In the genomic region with DNA sequence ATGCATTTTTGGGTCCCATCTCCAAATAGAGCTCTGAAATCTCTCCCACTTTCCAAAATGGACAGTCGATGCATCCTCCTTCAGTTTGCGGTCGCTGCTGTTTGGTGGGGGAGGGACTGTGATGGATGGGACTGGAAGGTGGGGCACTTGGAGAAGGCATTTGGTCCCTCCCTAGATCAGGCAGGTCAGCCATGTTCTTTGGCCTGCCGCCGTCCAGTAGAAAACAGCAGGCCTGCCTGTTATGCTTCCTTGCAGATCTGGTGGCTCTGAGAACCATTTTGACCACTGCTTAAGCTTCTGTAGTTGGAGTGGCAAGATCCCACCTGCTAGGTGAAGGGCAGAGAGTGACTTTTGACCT, we compare ENCODE assay signal across 8 mouse cellular contexts. TPM values are rescaled to one million over a fixed set of nuclear protein-coding genes. Genes with fewer than 3 reads are reported as not detected.
A peak's percentile ranks its signal among the peaks of the same experiment; 100 is the strongest.
DNase-seq lines count a peak whose midpoint lies in the region; ATAC-seq and TF ChIP-seq lines count a peak whose summit lies in the region.

No protein-coding gene starts in this region.

- no peak for TF ChIP-seq CTCF in CH12.LX (conservative IDR thresholded peaks at IDR 0.05 in 1 of 2, IDR thresholded peaks at IDR 0.05 in 1 of 2; ENCODE audit: low read depth in 2 of 2, low read length in 2 of 2)
- TF ChIP-seq CTCF in small intestine, adult 2 months (IDR thresholded peaks at IDR 0.05; ENCODE audit: extremely low read depth, insufficient read length, insufficient replicate concordance, low read depth, low read length), result no peak

- no peak for TF ChIP-seq POLR2A in CH12.LX (IDR thresholded peaks at IDR 0.05; ENCODE audit: low read depth, low read length)
- no peak for TF ChIP-seq POLR2A in small intestine, adult 2 months (IDR thresholded peaks at IDR 0.05; ENCODE audit: low read depth, low read length)

- no peak for TF ChIP-seq EP300 in CH12.LX (IDR thresholded peaks at IDR 0.05; ENCODE audit: low read length)

- H3K27ac ChIP-seq in CH12.LX (ENCODE audit: insufficient read depth, low read depth), result peak overlapping the region; percentile 48
- peak overlapping the region; percentile 91 for H3K27ac ChIP-seq in forebrain, embryonic 10.5 days
- peak overlapping the region; percentile 81; the same call in 1 of the 2 replicates for H3K27ac ChIP-seq in limb, embryonic 13.5 days
- peak overlapping the region; percentile 87 for H3K27ac ChIP-seq in small intestine, adult 2 months (ENCODE audit: insufficient read depth, low read depth, low read length)

- 24% methylated on average over 5 of the region's 5 CpGs for WGBS in forebrain, embryonic 10.5 days
- 14% methylated on average over 5 of the region's 5 CpGs for WGBS in limb, embryonic 13.5 days
- WGBS in small intestine, adult 2 months, result 9% methylated on average over 5 of the region's 5 CpGs

- no peak for TF ChIP-seq RAD21 in CH12.LX (IDR thresholded peaks at IDR 0.05; ENCODE audit: low read depth, low read length)

- dilution Hi-C loops in CH12.LX (cut with MboI; ENCODE audit: extremely low pct_ligation_motif_present, extremely low pct_unique_long_range_greater_than_20kb, low sequenced_read_pairs), result no loop called here

- peak overlapping the region; percentile 28 for H3K9ac ChIP-seq in CH12.LX (ENCODE audit: insufficient read depth, low read depth)
- H3K9ac ChIP-seq in limb, embryonic 13.5 days, result peak overlapping the region; percentile 86

- H3K4me3 ChIP-seq in CH12.LX (replicated peaks in 1 of 3; ENCODE audit: low read depth in 2 of 3, low read length in 2 of 3, poor library complexity in 1 of 3), result peak overlapping the region; percentile 67 to 84 (median 79)
- H3K4me3 ChIP-seq in forebrain, embryonic 10.5 days, result peak overlapping the region; percentile 77
- H3K4me3 ChIP-seq in limb, embryonic 13.5 days, result peak overlapping the region; percentile 83
- peak overlapping the region; percentile 76 for H3K4me3 ChIP-seq in small intestine, adult 2 months (ENCODE audit: low read depth, low read length)

- no peaks in the 10 kb centered on the region for H3K9me3 ChIP-seq in CH12.LX (replicated peaks; ENCODE audit: low read length)
- no peaks in the 10 kb centered on the region for H3K9me3 ChIP-seq in forebrain, embryonic 10.5 days
- H3K9me3 ChIP-seq in limb, embryonic 13.5 days, result no peaks in the 10 kb centered on the region

- peaks cover 26 to 51% of the 10 kb centered on the region in 2 experiments for H3K4me1 ChIP-seq in CH12.LX (ENCODE audit: control insufficient read depth in 1 of 2, insufficient read depth in 2 of 2)
- peaks cover 73% of the 10 kb centered on the region for H3K4me1 ChIP-seq in forebrain, embryonic 10.5 days
- peaks cover 54% of the 10 kb centered on the region for H3K4me1 ChIP-seq in limb, embryonic 13.5 days
- peaks cover 33% of the 10 kb centered on the region for H3K4me1 ChIP-seq in small intestine, adult 2 months (ENCODE audit: control insufficient read depth, insufficient read depth, insufficient read length, low read length)

- peak overlapping the region; percentile 97 for H3K4me2 ChIP-seq in CH12.LX (ENCODE audit: insufficient read depth, low read depth, poor library complexity, severe bottlenecking)
- peak overlapping the region; percentile 91 for H3K4me2 ChIP-seq in limb, embryonic 13.5 days (replicated peaks)

- peaks cover 5% of the 10 kb centered on the region; the same call in 1 of the 2 replicates for H3K79me2 ChIP-seq in CH12.LX (replicated peaks; ENCODE audit: control insufficient read depth, extremely low read depth, insufficient read depth, poor library complexity, severe bottlenecking)

- peak; percentile 46 for DNase-seq in embryo, embryonic 10 days (ENCODE audit: low spot score)
- no peak for DNase-seq in embryo, embryonic 10.5 days (ENCODE audit: low spot score)
- DNase-seq in CH12.LX (ENCODE audit: extremely low read depth), result no peak
- no peak for DNase-seq in forebrain, embryonic 10.5 days (ENCODE audit: extremely low spot score, low spot score)
- no peak for DNase-seq in gastrocnemius, adult 8-10 months (ENCODE audit: low spot score in 2 of 2)

- no peaks in the 10 kb centered on the region for H3K27me3 ChIP-seq in CH12.LX (replicated peaks)
- peaks cover 40% of the 10 kb centered on the region for H3K27me3 ChIP-seq in forebrain, embryonic 10.5 days (ENCODE audit: poor library complexity, severe bottlenecking)
- H3K27me3 ChIP-seq in limb, embryonic 13.5 days, result peaks cover 33% of the 10 kb centered on the region
- no peaks in the 10 kb centered on the region for H3K27me3 ChIP-seq in small intestine, adult 2 months (ENCODE audit: control insufficient read depth, insufficient read depth, low read length)

- in situ Hi-C loops in CH12.LX (cut with MboI; ENCODE audit: low pct_ligation_motif_present, low pct_unique_long_range_greater_than_20kb, low sequenced_read_pairs), result no loop called here

- ATAC-seq in limb, embryonic 13.5 days (ENCODE audit: low FRiP score, low read depth), result no peak
- no peak for ATAC-seq in cerebellum, adult (ENCODE audit: insufficient number of reproducible peaks, low FRiP score, low TSS enrichment)

- peaks cover 27 to 40% of the 10 kb centered on the region in 2 experiments for H3K36me3 ChIP-seq in CH12.LX (replicated peaks in 1 of 2; ENCODE audit: control insufficient read depth in 1 of 2, insufficient read depth in 1 of 2, low read length in 1 of 2)
- peaks cover 41% of the 10 kb centered on the region for H3K36me3 ChIP-seq in forebrain, embryonic 10.5 days (replicated peaks)
- peaks cover 38% of the 10 kb centered on the region for H3K36me3 ChIP-seq in limb, embryonic 13.5 days
- peaks cover 27% of the 10 kb centered on the region for H3K36me3 ChIP-seq in small intestine, adult 2 months (ENCODE audit: control insufficient read depth, insufficient read depth, low read length)

TF ChIP-seq in CH12.LX, 34 proteins besides CTCF, POLR2A, EP300 and RAD21:
- TF ChIP-seq ETS1 (conservative IDR thresholded peaks at IDR 0.05; ENCODE audit: low read depth, low read length) (no peak), ZNF384 (IDR thresholded peaks at IDR 0.05; ENCODE audit: low read depth, low read length) (no peak), ZC3H11A (IDR thresholded peaks at IDR 0.05; ENCODE audit: low read depth, low read length) (no peak), NRF1 (IDR thresholded peaks at IDR 0.05; ENCODE audit: low read depth, low read length) (no peak), RCOR1 (conservative IDR thresholded peaks at IDR 0.05; ENCODE audit: low read depth, low read length) (no peak), TBP (conservative IDR thresholded peaks at IDR 0.05; ENCODE audit: low read depth, low read length) (no peak)

RNA-seq across cellular contexts. Expression of gene Cd151, which starts 1.0 kb away (rescaled TPM):
- total RNA-seq in CH12.LX (2012; rRNA removed) (14.9 and 15.0 TPM in 2 replicates), CH12.LX (2014; rRNA removed) (10.1 and 10.6 TPM in 2 replicates)
- 13.5 and 21.1 TPM in 2 replicates for polyA plus RNA-seq in CH12.LX (2012; ENCODE audit: insufficient read length, low read depth)
- polyA plus RNA-seq in forebrain, embryonic 10.5 days (2016; fragmentation: Nextera tagmentation; extraction: Ambion mirVana), result 15.2 and 17.7 TPM in 2 replicates
- polyA plus RNA-seq in limb, embryonic 13.5 days (2015; fragmentation: Nextera tagmentation; extraction: Ambion mirVana), result 12.6 and 14.6 TPM in 2 replicates
- 209 and 414 TPM in 2 replicates for polyA plus RNA-seq in small intestine, adult 2 months (2012; rRNA removed)
- 10 to 100 TPM; 78.2 to 98.0 (median 86.2) TPM for total RNA-seq in gastrocnemius, adult 8-10 months (2022)

RNA-seq across cellular contexts. Expression of gene Polr2l, which starts 6.8 kb away (rescaled TPM):
- total RNA-seq in CH12.LX (2012; rRNA removed), result 82.3 and 109 TPM in 2 replicates
- total RNA-seq in CH12.LX (2014; rRNA removed), result 35.7 and 37.1 TPM in 2 replicates
- polyA plus RNA-seq in CH12.LX (2012; ENCODE audit: insufficient read length, low read depth), result 57.5 and 64.8 TPM in 2 replicates
- polyA plus RNA-seq in forebrain, embryonic 10.5 days (2016; fragmentation: Nextera tagmentation; extraction: Ambion mirVana), result 87.0 and 95.7 TPM in 2 replicates
- 63.4 and 64.3 TPM in 2 replicates for polyA plus RNA-seq in limb, embryonic 13.5 days (2015; fragmentation: Nextera tagmentation; extraction: Ambion mirVana)
- polyA plus RNA-seq in small intestine, adult 2 months (2012; rRNA removed), result 29.9 and 30.2 TPM in 2 replicates
- 10 to 100 TPM; 57.4 to 68.5 (median 63.7) TPM for total RNA-seq in gastrocnemius, adult 8-10 months (2022)

RNA-seq across cellular contexts. Expression of gene Tspan4, which starts 6.9 kb away (rescaled TPM):
- total RNA-seq in CH12.LX (2012; rRNA removed), result 28.9 and 30.0 TPM in 2 replicates
- 23.8 and 28.4 TPM in 2 replicates for total RNA-seq in CH12.LX (2014; rRNA removed)
- 20.3 and 21.2 TPM in 2 replicates for polyA plus RNA-seq in CH12.LX (2012; ENCODE audit: insufficient read length, low read depth)
- polyA plus RNA-seq in forebrain, embryonic 10.5 days (2016; fragmentation: Nextera tagmentation; extraction: Ambion mirVana), result 31.4 and 37.9 TPM in 2 replicates
- 70.5 and 71.2 TPM in 2 replicates for polyA plus RNA-seq in limb, embryonic 13.5 days (2015; fragmentation: Nextera tagmentation; extraction: Ambion mirVana)
- polyA plus RNA-seq in small intestine, adult 2 months (2012; rRNA removed), result 15.7 and 16.1 TPM in 2 replicates
- 10 to 100 TPM in 2 of 4 experiments, 1 to 10 TPM in 2; 8.1 to 15.1 (median 11.9) TPM for total RNA-seq in gastrocnemius, adult 8-10 months (2022)

RNA-seq across cellular contexts. Expression of gene Cracr2b, which starts 7.2 kb away (rescaled TPM):
- total RNA-seq in CH12.LX (2012; rRNA removed) (not detected in 2 replicates), CH12.LX (2014; rRNA removed) (not detected in 2 replicates)
- polyA plus RNA-seq in CH12.LX (2012; ENCODE audit: insufficient read length, low read depth), result not detected in 2 replicates
- 6.2 and 7.3 TPM in 2 replicates for polyA plus RNA-seq in forebrain, embryonic 10.5 days (2016; fragmentation: Nextera tagmentation; extraction: Ambion mirVana)
- 13.5 and 14.3 TPM in 2 replicates for polyA plus RNA-seq in limb, embryonic 13.5 days (2015; fragmentation: Nextera tagmentation; extraction: Ambion mirVana)
- polyA plus RNA-seq in small intestine, adult 2 months (2012; rRNA removed), result 32.6 and 57.1 TPM in 2 replicates
- 10 to 100 TPM in 1 of 4 experiments, 1 to 10 TPM in 3; 3.3 to 11.4 (median 6.9) TPM for total RNA-seq in gastrocnemius, adult 8-10 months (2022)

RNA-seq across cellular contexts. Expression of gene Pnpla2, which starts 13.1 kb away (rescaled TPM):
- 8.9 and 11.7 TPM in 2 replicates for total RNA-seq in CH12.LX (2012; rRNA removed)
- total RNA-seq in CH12.LX (2014; rRNA removed), result 1.5 and 2.8 TPM in 2 replicates
- polyA plus RNA-seq in CH12.LX (2012; ENCODE audit: insufficient read length, low read depth), result 25.3 and 29.6 TPM in 2 replicates
- polyA plus RNA-seq in forebrain, embryonic 10.5 days (2016; fragmentation: Nextera tagmentation; extraction: Ambion mirVana), result 15.9 and 18.2 TPM in 2 replicates
- polyA plus RNA-seq in limb, embryonic 13.5 days (2015; fragmentation: Nextera tagmentation; extraction: Ambion mirVana), result 13.9 and 14.7 TPM in 2 replicates
- polyA plus RNA-seq in small intestine, adult 2 months (2012; rRNA removed), result 86.0 and 319 TPM in 2 replicates
- total RNA-seq in gastrocnemius, adult 8-10 months (2022), result 100 to 1,000 TPM; 250 to 384 (median 284) TPM
